Mouse (Mus musculus): ENCODE data around the gene Zfp781. TPM values are rescaled to one million over a fixed set of nuclear protein-coding genes. Genes with fewer than 3 reads are reported as not detected.

Gene Zfp781
- polyA plus RNA-seq (2012; ENCODE audit: low replicate concordance), result 0.26 TPM in 1 of 2 replicates, not detected in the other

GRCm38 (mm10) chr10:81929842-81930743 is at the start of gene Zfp781:
Gene Zfp781, minus strand, starts transcription at chr10:81930480.

GRCm38 (mm10) chr10:81863409-81864407 is 66.6 kb downstream of the Zfp781 start, which contains the start of gene Gm32687:
Gene Gm32687, plus strand, starts transcription at chr10:81863934.

Other genes with a start within 250 kb of the Zfp781 start
- gene Zfp433, start 225.7 kb downstream of the Zfp781 start, polyA plus RNA-seq (2012; ENCODE audit: low replicate concordance), result 0.09 and 0.93 TPM in 2 replicates
- gene Gm3055, start 159.3 kb downstream of the Zfp781 start, polyA plus RNA-seq (2012; ENCODE audit: low replicate concordance), result 0.15 and 0.48 TPM in 2 replicates
- gene Gm4767, start 118.3 kb downstream of the Zfp781 start, polyA plus RNA-seq (2012; ENCODE audit: low replicate concordance), result 0.07 TPM in 1 of 2 replicates, not detected in the other
- gene Gm32687, start 66.5 kb downstream of the Zfp781 start, polyA plus RNA-seq (2012; ENCODE audit: low replicate concordance), result not detected in 2 replicates
- 0.80 and 0.93 TPM in 2 replicates for gene Zfp873, start 117.6 kb upstream of the Zfp781 start, polyA plus RNA-seq (2012; ENCODE audit: low replicate concordance)
- gene BC024063, start 152.9 kb upstream of the Zfp781 start, polyA plus RNA-seq (2012; ENCODE audit: low replicate concordance), result 0.12 TPM in 1 of 2 replicates, not detected in the other
- gene AU041133, start 197.5 kb upstream of the Zfp781 start, polyA plus RNA-seq (2012; ENCODE audit: low replicate concordance), result 0.07 and 0.22 TPM in 2 replicates